Mouse (Mus musculus) cerebellum, adult 8-10 months (tissue): ENCODE data around the gene Fosb.

Experiments
- DNase-seq: peaks from one replicate; pipeline ENCODE4 v3.0.0; 2022

Fosb gene

DNA sequence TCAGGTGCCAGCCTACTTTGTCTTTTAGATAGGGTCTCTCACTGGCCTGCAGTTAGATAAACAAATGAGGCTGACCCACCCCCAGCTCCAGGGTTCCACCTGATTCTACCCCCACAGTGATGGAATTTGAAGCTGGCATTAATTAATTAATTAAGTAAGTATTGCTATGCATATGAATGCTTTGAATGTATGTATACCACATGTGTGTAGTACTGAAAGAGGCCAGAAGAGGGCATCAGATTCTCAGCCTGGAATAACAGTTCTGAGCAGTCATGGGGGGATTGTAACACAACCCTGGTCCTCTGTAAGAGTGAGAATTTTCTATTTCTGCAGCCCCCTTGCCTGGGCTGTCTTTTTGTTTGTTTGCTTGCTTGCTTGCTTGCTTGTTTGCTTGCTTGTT, 18.6 kb upstream of the Fosb start:
- DNase-seq, result no peak

DNA sequence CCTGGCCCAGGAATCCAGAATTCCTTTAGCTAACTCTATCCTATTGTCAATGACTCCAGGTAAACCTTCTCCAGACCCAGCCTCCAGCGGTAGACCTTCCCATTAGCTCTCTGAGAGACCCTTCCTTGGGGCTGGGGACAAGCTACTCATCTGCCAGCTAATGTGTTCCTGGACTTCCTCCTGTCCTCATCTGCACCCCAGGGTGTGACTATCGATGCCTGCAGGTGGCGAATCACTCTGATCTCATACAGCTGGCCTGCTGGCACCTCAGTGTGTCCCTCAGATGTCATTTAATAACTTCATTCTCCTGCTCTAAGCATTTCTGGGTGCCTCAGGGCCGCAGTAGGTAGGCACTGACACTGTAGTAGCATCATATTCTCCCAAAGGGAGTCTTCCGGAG, 17.9 kb upstream of the Fosb start:
- DNase-seq, result no peak

DNA sequence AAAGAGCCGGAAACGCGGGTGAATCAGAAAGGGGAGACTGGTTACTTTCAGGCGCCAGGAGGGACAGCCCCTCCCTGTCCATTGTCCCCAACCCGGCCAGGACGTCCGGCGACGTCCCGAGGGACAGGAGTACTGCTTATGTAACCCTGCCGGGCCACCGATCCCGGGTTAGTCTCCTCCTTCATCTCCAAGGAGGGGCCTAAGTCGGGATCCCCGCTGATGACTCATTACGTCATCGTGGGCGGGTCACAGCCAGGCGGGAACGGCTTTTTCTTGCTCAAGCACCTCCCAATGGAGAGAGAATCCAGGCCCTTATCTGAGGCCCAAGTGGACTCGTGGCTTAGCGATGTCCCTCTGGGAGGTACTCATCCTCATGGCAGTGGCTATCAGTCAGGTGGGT, 17.3 kb upstream of the Fosb start:
- peak; percentile 79 for DNase-seq

DNA sequence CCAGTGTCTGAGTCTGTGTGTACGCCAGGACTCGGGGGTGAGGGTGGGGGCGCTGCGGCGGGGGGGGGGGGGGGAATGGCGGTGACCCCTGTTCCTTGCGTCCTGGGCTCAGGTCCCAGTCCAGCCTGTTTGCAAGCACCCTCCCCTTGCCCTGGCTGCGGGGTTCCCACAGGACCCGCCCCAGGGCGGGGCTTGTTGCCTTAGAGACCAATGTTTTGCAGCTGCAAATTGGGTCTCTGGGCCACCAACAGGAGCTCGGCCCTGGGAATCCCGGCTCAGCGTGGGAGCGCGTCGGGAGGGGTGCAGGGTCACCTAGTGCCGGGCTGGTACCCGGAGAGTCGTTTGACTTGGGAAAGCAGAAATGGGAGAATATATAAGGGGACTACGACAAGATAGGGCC, 16.5 kb upstream of the Fosb start:
- DNase-seq, result peak; percentile 56

DNA sequence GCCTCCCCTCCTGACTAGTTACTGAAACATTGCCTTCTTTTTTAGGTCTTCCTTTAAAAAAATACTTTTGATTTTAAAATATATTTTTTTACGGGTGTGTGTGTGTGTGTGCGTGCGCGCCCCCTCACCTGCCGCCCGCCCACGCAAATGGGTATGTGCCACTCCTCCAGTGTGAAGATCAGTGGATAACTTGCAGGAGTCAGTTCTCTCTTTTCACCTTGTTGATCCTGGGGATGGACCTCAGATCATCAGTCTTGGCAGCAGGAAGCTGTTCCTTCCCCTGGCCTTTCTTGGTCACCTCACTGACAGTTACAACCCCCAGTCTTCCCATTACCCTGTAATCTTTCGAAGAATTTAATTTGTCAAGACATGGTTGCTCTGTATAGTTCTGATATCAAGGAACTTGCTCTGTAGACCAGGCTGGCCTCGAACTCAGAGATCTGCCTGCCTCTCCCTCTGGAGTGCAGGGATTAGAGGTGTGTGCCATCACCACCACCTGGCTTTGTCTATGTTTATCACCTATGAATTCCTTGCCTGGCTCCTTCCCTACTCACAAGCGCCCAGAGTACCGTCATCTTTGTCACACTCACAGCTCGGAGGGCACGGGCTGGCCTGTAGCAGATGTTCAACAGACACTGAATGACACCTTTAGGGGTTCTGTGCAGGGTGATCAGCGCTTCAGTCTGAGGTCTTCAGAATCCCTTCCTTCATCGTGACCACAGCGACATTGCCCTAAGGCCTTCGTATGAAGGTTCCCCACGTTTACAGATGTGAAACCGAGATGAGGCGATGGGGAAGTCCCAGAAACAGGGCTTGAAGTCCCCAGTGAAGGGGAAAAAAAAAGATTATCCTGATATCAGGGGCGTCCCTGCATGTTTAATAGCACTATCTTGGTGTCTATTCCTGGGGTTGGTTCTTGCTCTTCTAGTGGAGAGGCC, 15.7 kb upstream of the Fosb start:
- no peak for DNase-seq

DNA sequence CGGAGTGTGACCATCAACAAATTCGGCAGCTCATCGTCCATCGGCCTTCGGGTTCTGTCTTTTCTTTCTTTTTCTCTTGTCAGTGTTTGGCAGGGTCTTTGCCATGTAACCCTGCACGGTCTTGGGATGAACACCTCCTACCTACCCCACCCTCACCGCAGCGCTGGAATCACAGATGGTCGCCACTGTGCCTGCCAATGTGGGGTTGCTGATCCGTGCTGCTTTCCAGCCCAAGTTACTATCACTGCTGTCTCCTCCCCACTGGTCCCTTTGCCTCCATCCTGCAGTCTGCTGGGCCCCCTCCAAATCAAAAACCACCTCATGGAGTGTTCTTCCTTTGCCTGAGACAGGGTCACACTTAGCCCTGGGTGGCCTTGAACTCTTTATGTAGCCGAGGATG, 14.4 kb upstream of the Fosb start:
- DNase-seq, result no peak

DNA sequence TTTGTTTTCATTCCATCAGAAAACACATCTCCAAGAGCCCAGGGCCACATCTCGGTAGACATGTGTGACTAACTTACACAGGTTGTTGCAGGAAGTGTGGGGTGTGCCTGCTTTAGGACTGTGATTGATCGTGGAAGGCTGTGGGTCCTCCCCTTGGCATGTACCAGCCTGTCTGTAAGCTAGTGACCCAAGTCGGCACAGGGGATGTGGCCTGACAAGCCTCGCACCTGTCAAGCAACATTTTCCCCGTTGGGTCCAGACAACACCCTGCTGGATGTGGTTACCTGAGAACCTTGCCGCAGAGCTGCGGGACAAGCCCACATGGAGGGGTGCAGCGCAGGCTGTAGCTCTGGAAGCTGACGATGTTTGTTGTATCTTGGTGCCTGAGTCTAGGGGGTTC, 12.6 kb upstream of the Fosb start:
- DNase-seq, result no peak

DNA sequence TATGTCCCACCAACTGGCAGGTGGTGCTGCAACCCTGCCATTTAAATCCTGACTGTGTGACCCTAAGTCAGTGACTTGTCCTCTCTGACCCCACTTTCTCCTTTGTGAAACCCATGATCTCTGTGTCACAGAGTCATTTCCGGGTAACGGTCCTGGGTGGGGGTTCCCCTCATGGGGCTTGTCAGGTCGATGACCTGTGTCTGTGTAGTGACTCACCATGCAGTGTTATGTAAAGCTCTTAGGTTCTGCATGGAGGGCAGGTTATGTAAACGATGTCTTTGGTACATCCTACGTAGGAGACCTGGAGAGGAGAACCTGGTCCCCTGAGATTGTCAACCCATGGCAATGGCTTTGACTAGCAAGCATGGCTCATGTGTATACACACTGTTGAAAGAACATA, 11.6 kb upstream of the Fosb start:
- no peak for DNase-seq

DNA sequence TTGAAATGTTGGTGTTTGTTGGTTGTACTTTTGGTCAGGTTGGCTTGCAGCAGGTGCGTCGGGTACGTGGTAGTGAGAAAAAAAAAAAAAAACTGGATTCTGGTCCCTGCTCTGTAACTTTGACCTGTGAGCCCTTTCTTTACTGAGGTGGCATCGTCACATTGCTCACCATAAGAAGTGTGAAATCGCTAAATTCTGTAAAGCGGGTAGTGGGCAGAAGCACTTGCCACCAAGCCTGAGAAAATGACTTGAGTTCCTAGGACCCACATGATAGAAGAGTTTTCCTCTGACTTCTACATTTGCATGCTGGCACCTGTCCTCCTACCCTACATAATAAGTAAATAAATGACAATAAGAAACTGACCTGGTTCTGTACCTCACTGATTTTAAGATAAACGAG, 10.8 kb upstream of the Fosb start:
- DNase-seq, result no peak

DNA sequence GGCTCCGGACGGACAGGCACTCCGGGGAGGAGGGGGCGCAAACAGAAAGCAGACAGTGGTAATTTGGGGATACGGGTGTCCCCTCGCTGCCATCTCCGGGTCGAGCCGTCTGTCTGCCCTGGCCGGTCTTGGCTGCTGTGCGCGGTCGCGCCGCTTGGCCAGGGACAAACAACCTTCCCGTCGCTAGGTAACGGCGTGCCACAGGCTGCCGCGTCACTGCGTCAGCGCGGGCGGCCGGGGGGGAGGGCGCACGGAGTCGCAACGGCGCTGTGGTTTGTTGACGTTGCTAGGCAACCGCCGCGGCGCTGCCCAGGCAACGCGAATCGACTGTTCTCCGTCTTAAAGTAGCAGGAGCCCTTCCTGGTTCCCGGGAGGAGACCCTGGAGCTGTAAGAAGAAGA, 10.1 kb upstream of the Fosb start:
- peak; percentile 89 for DNase-seq

DNA sequence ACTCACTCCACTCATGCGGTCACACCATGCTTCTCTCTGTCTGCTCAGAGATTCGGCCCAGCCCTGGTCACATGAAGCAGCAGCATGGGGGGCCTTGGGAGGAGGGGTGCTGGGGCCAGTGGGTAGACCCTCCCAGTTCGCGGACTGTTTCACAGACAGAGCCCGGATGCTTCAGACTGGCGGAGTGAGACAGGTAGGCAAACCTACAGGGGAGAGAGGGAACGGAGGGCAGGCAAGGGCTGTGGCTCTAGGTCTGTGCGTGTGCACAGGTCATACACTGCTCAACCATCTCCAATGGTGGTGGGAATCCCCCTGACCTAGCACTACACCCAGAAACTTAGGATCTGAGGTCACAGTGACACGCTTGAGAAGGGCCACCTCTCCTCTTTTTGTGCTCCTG, 9.6 kb upstream of the Fosb start:
- DNase-seq, result no peak

DNA sequence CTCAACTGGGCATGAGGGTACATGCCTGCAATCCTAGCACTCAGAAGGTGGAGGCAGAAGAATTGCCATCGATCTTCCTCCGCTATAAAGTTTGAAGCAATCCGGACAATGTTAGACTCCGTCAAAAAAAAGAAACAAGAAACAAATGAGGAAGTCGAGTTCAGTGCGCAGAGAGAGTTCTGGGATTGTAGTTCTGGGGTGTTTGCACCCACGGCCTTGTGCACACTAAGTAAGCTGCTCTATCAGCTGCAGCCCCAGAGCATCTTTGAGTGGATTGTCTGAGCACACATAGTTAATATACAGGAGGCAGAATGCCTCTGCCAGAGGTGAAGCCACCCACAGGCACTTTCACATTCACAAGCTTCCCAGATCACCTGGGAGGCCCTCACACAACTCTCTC, 8.8 kb upstream of the Fosb start:
- no peak for DNase-seq

DNA sequence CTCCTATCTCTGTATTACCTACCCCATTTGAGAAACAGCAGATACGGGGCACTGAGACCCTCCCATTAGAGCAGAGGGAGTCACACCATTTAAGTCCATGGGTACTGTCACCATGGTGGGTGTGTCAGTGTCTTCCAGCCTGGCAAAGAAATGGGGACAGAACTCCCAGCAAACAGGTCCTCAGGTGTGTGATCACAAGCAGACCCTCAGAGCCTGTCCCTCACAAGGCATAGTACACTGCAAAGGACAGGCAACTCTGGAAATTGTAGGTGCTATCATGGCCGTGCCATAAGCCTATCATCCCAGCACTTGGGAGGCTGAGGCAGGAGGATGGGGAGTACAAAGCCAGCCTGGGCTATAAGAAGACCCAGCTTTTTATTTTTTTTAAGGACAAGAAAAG, 8.3 kb upstream of the Fosb start:
- no peak for DNase-seq

DNA sequence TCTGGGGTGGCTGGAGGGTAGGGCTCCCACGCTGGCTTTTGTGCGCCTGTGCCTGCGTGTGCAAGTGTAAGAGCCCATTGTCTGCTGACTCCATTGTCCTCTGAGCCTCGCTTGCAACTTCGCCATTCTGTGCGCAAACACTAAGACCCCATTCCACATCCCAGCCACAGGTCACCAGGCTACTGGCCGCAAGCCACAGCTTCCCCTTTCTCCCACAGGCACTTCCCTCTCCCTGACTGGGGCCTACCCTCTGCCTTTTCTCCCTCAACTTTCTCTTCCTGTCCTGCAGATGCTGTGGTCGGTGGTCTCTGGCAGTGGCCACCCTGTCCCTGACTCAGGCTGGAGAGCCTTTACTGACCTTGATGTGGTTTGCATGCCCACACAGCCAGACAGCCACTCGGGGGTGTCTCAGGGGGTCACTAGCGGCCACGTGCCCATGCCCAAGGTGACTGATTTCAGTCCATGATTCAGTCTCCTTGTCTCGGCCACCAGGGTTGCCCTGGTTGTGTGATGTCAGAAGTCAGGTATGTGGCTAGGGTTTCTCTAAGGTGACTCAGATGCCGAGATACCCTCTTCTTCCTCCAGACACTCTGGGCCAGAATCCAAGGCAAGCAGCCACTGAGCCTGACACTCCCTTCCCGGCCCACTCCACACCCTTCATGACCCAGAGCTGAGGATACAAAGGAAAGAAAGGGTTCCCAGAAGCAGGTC, 6.8 kb upstream of the Fosb start:
- DNase-seq, result no peak

DNA sequence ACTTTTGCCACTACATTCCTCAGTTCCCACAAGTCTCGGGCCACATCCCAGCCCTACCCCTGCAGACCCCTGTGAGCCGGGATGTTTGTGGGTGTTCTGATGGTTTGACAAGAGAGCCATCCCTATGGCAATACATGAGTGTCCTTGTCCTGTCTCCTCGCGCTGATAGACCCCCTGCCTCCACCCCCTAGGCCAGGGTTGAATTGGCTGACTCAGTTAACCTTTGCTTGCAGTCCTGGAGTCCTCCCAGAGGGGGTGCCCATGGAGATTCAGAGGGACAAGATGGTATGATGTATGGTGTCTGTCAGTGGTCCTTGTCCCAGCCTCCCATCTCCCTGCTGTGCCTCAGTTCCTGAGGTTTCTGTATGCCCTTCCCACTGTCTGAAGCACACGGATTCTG, 4.2 kb upstream of the Fosb start:
- DNase-seq, result no peak

DNA sequence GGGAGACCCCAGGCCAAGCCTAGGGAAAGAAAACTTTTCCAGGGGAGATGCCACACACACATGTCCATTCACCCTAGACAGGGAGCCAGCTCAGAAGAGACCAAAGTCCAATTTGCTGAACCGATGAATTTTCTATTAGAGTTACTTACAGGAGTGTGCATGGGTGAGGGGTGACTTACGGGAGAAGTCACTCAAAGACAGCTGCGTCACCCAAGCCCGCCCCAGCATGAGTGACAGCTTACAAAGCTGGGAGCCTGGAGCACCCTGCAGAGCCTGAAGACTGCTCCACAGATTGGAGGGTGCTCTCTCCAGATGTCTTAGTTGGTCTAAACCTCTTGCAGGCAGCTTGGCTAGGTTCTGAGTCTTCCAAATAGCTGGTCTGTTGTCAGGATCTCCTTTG, 2.1 kb upstream of the Fosb start:
- DNase-seq, result no peak

DNA sequence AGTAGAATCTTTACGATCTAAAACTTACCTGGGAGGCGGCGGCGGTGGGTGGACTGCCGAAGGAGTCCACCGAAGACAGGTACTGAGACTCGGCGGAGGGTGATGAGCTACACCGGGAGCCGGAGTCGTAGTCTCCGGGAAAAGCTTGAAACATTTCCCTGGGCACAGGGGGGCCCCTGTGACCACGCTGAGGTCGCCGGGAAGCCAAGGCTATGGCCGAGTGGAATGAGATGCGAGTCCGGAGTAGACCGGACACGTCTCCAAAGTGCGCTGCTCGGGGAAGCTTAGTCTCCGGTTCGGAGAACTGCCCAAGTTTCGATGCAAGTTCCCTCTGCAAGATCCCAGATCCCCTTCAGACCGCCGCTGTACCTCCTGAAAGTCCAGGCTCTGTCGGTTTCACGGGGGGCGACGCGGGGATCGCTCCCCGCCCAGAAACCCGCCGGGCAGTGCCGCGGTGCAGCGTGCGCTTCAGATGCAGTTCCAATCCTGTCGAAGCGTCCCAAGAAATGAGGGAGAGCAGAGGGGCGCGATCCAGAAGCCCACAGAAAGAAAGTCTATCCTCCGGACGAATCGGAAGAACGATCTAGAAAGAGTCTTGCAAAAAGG, 470 bp downstream of the Fosb start:
- DNase-seq, result no peak

DNA sequence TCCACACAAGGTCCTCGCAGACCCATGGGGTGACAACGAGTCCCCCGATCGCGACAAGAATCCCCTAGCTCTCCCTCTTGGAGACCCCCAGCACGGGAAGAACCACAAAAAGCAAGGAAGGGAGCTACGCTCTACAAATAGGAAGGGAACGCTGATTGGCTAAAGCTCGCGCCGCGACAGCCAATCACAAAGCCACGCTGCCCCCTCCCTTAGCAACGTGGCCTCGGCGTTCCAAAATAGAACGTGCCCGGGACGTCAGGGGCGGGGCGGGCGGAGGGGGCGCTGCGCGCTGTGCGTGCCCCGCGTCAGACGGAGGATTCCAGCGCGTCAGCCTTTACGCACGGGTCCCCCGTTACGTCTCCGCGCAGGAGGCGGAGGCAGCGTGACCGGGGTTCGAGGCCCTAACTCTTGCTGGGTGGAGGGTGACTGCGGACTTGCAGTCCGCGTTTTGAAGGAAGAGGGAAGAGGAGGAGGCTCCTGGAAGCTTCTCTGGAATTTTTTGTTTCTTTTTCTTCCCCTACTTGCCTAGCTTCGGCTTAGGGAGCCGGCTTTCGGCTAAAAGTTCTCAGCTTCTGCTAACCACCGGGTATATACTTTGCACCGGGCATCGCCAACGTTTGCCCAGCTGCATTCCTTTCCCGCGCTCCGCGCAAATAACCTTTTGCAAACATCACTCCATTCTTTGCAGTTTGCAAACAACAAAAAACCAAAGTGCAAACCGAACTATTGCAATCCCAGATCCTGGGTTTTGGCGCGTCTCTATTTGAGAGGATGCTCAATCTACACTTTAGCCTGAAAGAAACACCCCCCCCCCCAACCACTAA, 1.2 kb downstream of the Fosb start:
- peak; percentile 96 for DNase-seq

DNA sequence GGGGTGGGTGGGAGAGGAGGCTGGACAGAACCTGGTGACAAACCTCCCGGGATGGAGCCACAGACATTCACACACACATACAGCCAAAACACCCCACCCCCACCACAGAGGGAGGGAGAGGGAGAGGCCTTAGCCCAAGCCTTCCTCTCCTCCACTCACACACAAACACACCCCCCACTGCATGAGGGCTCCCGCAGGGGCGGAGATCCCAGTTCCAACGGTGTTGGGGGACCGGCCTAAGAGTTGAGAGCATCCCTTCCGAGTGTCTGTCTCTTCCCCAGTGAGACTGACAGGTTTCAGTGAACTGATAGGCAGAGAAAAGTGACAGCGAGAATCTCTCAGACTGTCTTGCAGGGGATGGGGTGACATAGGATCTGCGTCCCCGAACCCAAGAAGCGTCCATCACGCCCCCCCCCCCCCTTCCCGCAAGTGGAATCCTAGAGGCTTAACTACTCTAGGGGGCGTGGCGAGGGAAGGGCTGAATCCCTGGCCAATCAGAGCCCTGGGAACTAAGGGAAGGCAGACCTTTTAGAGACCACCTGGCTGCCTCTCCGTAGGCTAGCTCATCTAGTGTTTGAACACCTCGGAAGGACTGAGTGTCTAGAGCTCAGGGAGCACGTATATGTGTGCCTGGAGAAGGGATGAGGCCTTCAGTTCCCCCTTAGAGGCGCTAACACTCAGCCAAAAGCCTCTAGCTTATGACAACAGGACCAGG, 2.0 kb downstream of the Fosb start:
- peak; percentile 72 for DNase-seq

DNA sequence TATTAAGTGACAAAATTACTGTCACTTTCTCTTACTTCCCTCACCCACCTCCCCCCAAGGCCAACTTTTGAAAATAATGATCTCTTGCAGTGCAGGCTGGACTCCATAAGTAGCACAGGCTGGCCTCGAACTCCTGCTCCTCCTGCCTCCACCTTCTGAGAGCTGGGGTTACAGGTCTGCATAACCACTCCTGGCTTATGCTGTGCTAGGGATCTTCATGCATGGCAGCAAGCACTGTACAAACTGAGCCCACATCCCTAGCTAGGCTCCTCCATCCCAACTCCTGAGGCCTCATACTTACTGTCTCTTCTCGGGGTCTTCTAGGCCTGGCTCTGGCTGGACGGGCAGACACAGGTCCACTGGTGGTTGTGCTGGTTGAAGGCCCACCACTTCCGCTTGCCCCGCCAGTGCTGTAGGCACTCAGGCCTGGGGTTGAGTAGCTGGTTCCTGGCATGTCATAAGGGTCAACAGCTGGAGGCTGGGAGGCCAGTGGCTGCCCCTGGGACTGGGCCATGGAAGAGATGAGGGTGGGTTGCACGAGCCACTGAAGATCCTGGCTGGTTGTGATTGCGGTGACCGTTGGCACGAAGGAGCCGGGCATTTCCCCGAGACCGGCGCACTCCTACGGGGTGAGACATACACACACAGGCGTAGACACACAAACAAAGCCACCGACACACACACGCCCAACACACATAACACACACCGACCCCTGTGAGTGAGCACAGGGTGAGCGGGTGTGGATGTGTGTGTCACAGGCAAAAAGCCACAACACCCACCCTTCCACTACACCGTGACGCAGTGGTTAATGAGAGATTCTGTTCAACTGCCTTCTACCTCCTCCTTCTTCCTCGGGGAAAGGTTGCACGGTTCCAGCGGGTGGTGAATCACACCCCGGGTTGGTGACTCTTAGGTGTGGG, 2.8 kb downstream of the Fosb start:
- DNase-seq, result peak; percentile 43
